Mouse (Mus musculus) midbrain, postnatal 0 days (tissue): ENCODE results near the gene Tes3-ps. TPM values are rescaled to one million over a fixed set of nuclear protein-coding genes. Genes with fewer than 3 reads are reported as not detected.

Source experiments
- ATAC-seq: fragments of 200-750 bp; cut with Nextera tagmentation; 2 replicates; pipeline ENCODE4 v1.8.0; 2017; ENCODE audit warnings: moderate number of reproducible peaks, mild to moderate bottlenecking, moderate TSS enrichment, moderate library complexity; ENCODE audit not compliant: low FRiP score
- DNase-seq: peaks from one replicate; pipeline ENCODE4 v3.0.0-alpha.2; 2015; ENCODE audit warnings: low spot score
- H3K27ac ChIP-seq: fragments of 300-500 bp; sonication (generic); 2 replicates; pipeline ENCODE4 v1.5.1; 2014; ENCODE audit warnings: low read depth, mild to moderate bottlenecking, low read length, mixed read lengths
- H3K27me3 ChIP-seq: fragments of 300-500 bp; sonication (generic); 2 replicates; pipeline ENCODE4 v1.6.1; 2014; ENCODE audit warnings: low read length, control low read depth, mixed read lengths; ENCODE audit not compliant: insufficient read depth
- H3K36me3 ChIP-seq: fragments of 300-500 bp; sonication (generic); 2 replicates; pipeline ENCODE4 v1.6.1; 2014; ENCODE audit warnings: low read length, control low read depth, mixed read lengths; ENCODE audit not compliant: insufficient read depth
- H3K4me1 ChIP-seq: fragments of 300-500 bp; sonication (generic); 2 replicates; pipeline ENCODE4 v1.6.1; 2014; ENCODE audit warnings: mild to moderate bottlenecking, control low read depth, antibody characterized with exemption, low read length, mixed read lengths; ENCODE audit not compliant: insufficient read depth
- H3K4me2 ChIP-seq: fragments of 300-500 bp; sonication (generic); 2 replicates; pipeline ENCODE4 v1.6.1; 2014; ENCODE audit warnings: low read depth, mild to moderate bottlenecking, low read length, mixed read lengths; ENCODE audit not compliant: poor library complexity, severe bottlenecking
- H3K4me3 ChIP-seq: fragments of 300-500 bp; sonication (generic); 2 replicates; pipeline ENCODE4 v1.5.1; 2014; ENCODE audit warnings: low read depth, mild to moderate bottlenecking, low read length, moderate library complexity
- H3K9ac ChIP-seq: fragments of 300-500 bp; sonication (generic); replicated peaks from 2 replicates; pipeline ENCODE4 v1.6.1; 2014; ENCODE audit warnings: mild to moderate bottlenecking, low read length, moderate library complexity, mixed read lengths; ENCODE audit not compliant: poor library complexity, severe bottlenecking
- H3K9me3 ChIP-seq: fragments of 300-500 bp; sonication (generic); 2 replicates; pipeline ENCODE4 v1.6.1; 2016; ENCODE audit warnings: low read length, control low read depth
- CTCF ChIP-seq: IDR thresholded peaks from 2 replicates; pipeline ENCODE4 v1.5.1; 2016; ENCODE audit warnings: antibody characterized with exemption, mild to moderate bottlenecking
- WGBS: fragments of 180-500 bp; shearing (Covaris S2); extraction: QIAGEN DNeasy Blood & Tissue Kit; methylation state at CpG from one replicate; pipeline ENCODE4 v1.1.7; 2014; 5-methylcytosine and 5-hydroxymethylcytosine counted together
- polyA plus RNA-seq: library from polyadenylated mRNA; unstranded; fragments of >200 nt; fragmentation: Nextera tagmentation; extraction: Ambion mirVana; gene quantifications from 2 replicates; pipeline ENCODE4 v1.2.1, GENCODE M21; 2015
- total RNA-seq: library from RNA; depleted of rRNA; stranded (reverse); fragments of >200 nt; gene quantifications from 2 replicates; pipeline ENCODE4 v1.2.3, GENCODE M21; 2014; rRNA removed

Gene Tes3-ps
- total RNA-seq (0.14 and 0.38 TPM in 2 replicates), polyA plus RNA-seq (0.34 and 0.70 TPM in 2 replicates)

DNA sequence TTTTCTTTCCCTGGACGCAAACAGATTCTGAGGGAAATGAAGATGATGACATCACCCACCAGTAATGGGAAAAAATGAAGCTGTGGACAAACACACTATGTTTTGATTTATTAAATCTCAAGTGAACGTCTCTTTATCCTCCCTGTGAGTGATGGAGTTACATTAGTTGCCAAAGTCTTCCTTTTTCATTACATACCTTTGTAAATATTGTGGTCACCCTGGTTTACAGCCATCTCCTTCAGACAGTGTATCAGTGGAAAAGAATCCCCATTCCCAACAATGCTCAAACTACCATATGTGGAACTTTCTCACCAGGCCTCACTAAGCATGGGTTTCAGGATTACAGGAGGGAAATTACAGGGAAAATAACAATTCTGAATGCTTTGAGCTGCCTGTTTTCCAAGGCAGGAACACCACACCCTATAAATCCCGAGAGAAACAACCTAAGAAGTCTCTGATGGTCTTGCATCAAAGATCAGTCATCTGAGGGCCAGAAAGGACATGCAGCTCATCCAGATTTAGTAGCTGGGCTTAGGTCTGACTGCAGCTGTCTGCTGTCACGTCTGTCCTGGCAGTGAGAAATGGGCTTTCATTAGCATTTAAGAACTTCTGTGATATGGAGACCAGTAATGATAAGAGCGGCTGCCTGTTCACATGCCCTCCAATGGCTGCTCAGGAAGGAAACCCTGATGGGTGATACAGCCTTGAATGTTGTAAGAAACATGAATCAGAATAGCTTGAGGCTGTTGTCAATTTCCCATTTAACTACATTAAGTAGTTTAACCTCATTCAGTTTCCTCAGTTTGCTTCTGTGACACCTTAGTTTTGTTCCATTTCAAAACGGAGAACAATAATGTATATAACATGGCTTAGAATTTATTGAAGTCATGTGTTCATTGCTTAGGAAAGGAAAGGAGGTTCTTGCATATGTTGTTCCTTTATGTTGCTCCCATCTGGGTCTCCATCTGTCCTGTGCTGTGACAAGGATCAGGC, at the start of gene Tes3-ps:
Gene Tes3-ps, plus strand, starts transcription at position 943 of the 993 bp plus-strand sequence.
- no peaks in the 10 kb centered on the region for H3K9me3 ChIP-seq
- no peaks in the 10 kb centered on the region for H3K27me3 ChIP-seq
- no peak within 1 kb of the TSS for H3K9ac ChIP-seq
- no peak within 1 kb of the TSS for H3K4me3 ChIP-seq
- WGBS = 81% methylated on average over 6 of the region's 6 CpGs
- H3K36me3 ChIP-seq = no peaks in the 10 kb centered on the region
- no peak for ATAC-seq
- H3K27ac ChIP-seq = no peak within 1 kb of the TSS
- no peaks in the 10 kb centered on the region for H3K4me1 ChIP-seq
- no peak for DNase-seq
- TF ChIP-seq CTCF = no peak
- H3K4me2 ChIP-seq = no peak within 1 kb of the TSS

GRCm38 (mm10) chr13:49444451-49444850, 48.7 kb upstream of the Tes3-ps start:
- Histone ChIP-seq H3K27me3 (no peaks in the 10 kb centered on the region), H3K36me3 (peaks cover 41% of the 10 kb centered on the region), H3K4me3 (no peak overlapping the region), H3K9me3 (no peaks in the 10 kb centered on the region), H3K27ac (no peak overlapping the region), H3K4me2 (no peak overlapping the region), H3K9ac (no peak overlapping the region), H3K4me1 (no peaks in the 10 kb centered on the region)
- 96% methylated on average over 6 of the region's 6 CpGs for WGBS
- TF ChIP-seq CTCF = no peak
- DNase-seq (no peak), ATAC-seq (no peak)

DNA sequence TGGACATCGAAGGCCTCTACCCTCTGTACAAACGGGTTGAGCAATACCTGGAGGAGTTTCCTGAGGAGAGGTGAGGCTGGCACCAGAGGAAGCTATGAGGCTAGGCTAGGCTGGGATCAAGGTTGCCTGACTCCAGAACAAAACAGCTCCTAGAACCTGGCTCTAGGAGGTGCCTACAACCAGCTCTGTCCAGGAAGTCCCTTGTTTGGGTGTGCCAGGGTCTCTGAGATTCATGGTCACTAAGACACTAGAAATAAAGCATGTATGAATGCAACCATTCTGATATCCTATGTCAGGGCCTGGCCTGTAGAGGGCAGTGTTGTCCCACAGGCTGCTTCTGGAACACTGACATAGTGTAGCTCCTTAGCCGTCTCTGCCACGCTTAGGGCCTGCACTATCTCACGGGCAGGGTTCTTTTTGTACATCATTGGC, 43.8 kb upstream of the Tes3-ps start:
- TF ChIP-seq CTCF = peak; percentile 99

DNA sequence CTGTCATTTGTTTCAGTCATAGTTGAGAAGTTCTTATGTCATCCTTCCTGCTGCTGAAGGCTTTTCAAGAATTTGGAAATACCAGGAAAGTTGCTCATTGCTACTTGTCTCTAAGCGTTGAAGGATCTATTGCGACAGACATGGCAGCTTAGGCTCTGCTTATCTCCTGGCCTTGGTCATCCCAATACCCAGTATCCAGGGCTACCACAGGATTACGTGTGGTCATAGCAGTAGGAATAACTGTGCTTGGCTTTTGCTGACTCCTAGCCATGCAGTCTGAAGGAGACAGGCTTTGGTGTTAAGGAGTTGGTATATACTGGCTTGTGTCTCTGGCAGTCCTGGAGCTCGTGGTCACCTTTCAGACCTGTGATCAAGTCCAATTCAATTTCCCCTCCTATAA, 32.8 kb upstream of the Tes3-ps start:
- Histone ChIP-seq H3K36me3 (peaks cover 38% of the 10 kb centered on the region), H3K27me3 (no peaks in the 10 kb centered on the region), H3K4me3 (no peak overlapping the region), H3K9me3 (no peaks in the 10 kb centered on the region), H3K27ac (no peak overlapping the region), H3K4me1 (no peaks in the 10 kb centered on the region), H3K9ac (no peak overlapping the region), H3K4me2 (no peak overlapping the region)
- DNase-seq (no peak), ATAC-seq (no peak)
- WGBS = 92% methylated on average over 4 of the region's 4 CpGs
- no peak for TF ChIP-seq CTCF

More for the DNA sequence above, 43.8 kb upstream of the Tes3-ps start:
- 38% methylated on average over 5 of the region's 5 CpGs for whole genome bisulfite sequencing
- Histone ChIP-seq H3K4me2 (no peak overlapping the region), H3K4me1 (no peaks in the 10 kb centered on the region), H3K9ac (no peak overlapping the region), H3K9me3 (no peaks in the 10 kb centered on the region), H3K36me3 (peaks cover 29% of the 10 kb centered on the region), H3K27ac (no peak overlapping the region), H3K27me3 (no peaks in the 10 kb centered on the region), H3K4me3 (no peak overlapping the region)
- DNase-seq = peak; percentile 87
- ATAC-seq = peak; percentile 85

DNA sequence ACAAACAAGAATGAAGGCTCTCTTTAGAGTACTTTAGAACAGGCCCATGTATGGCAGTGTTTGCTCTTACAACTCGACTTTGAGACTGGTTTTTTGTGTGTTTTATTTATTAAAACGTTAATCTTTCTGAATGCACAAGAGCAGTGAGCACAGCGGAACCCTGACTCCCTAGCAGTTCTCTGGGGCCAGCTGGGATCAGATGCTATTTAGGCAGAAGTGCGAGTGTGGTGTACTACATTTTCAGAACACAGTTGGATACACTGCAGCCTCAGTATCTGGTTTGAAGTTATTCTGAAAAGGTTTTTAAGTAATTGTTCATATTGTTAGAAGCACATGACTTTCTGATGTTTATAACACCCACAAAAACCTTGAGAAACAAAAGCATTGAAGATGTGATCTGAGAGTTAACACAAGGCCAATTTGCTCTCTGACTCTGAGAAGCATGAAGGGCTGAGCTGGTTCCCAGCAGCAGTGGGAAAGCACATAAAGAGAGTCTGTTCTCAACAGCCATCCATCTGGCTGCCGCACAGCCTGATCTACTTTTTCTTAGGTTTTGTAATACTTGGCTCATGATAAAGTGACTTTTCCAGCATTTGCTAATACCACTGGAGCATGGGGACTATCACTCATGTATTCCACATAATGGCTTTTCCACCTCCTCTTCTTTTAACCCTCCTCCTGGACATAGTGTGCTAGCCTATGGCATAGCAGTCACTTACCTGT, 32.3 kb upstream of the Tes3-ps start:
- 76% methylated on average over 5 of the region's 5 CpGs for WGBS
- Histone ChIP-seq H3K4me3 (no peak overlapping the region), H3K9me3 (no peaks in the 10 kb centered on the region), H3K4me1 (no peaks in the 10 kb centered on the region), H3K27me3 (no peaks in the 10 kb centered on the region), H3K9ac (no peak overlapping the region), H3K4me2 (no peak overlapping the region), H3K36me3 (peaks cover 38% of the 10 kb centered on the region), H3K27ac (no peak overlapping the region; the same call in 1 of the 2 replicates)
- no peak for TF ChIP-seq CTCF
- ATAC-seq (no peak), DNase-seq (no peak)
